Mouse (Mus musculus): ENCODE measurements around the gene Adgrl4. TPM values are rescaled to one million over a fixed set of nuclear protein-coding genes. Genes with fewer than 3 reads are reported as not detected.

The Adgrl4 gene
- polyA plus RNA-seq, 1 experiment from 2014 or later: 6.9 TPM

- Histone ChIP-seq H3K4me3 (replicated peaks) (no peak overlapping the region), H3K4me1 (replicated peaks) (0 out of 2 replicates have a peak, but pooled peaks cover 4% of the 10 kb centered on the region), H3K9ac (no peak overlapping the region), H3K27me3 (replicated peaks) (no peaks in the 10 kb centered on the region), H3K9me3 (no peaks in the 10 kb centered on the region), H3K27ac (no peak overlapping the region), H3K4me2 (replicated peaks) (no peak overlapping the region), H3K36me3 (no peaks in the 10 kb centered on the region)
- no peak for ATAC-seq
- WGBS: 42% methylated on average over 5 of the region's 5 CpGs
These were observed 677 bp downstream of the Adgrl4 start for GRCm38 (mm10) chr3:151438364-151438763.

DNA sequence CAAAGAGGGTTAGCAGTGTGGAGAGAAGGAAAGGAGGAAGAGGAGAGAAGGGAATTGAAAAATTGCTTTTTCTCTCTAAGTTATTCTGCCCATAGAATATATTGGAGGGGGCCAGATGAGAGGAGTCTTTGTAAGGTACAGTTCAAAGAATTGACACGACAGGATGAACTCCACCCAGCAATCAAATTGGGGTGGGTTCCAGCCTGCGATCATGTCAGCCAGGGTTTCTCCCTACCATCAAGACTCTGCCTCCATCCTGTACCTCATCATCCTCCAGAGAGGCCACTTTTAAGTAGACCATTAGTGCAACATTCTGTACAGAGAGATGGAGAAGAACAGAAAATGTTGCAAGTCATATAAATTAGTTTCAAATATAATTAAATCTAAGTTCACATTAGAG lies 2.3 kb downstream of the Adgrl4 start:
- Histone ChIP-seq H3K27me3 (replicated peaks) (no peaks in the 10 kb centered on the region), H3K36me3 (no peaks in the 10 kb centered on the region), H3K4me1 (replicated peaks) (0 out of 2 replicates have a peak, but pooled peaks cover 4% of the 10 kb centered on the region), H3K27ac (no peak overlapping the region), H3K4me2 (replicated peaks) (no peak overlapping the region), H3K4me3 (replicated peaks) (no peak overlapping the region), H3K9me3 (no peaks in the 10 kb centered on the region), H3K9ac (no peak overlapping the region)
- WGBS: 75% methylated on average over 2 of the region's 2 CpGs
- no peak for ATAC-seq

GRCm38 (mm10) chr3:151442026-151442425 lies 4.3 kb downstream of the Adgrl4 start:
- no peak for ATAC-seq
- Histone ChIP-seq H3K4me2 (replicated peaks) (no peak overlapping the region), H3K27ac (no peak overlapping the region), H3K9ac (no peak overlapping the region), H3K4me1 (replicated peaks) (0 out of 2 replicates have a peak, but pooled peaks cover 4% of the 10 kb centered on the region), H3K9me3 (no peaks in the 10 kb centered on the region), H3K27me3 (replicated peaks) (no peaks in the 10 kb centered on the region), H3K36me3 (no peaks in the 10 kb centered on the region), H3K4me3 (replicated peaks) (no peak overlapping the region)
- 63% methylated on average over 2 of the region's 2 CpGs for WGBS

- Histone ChIP-seq H3K27ac (no peak overlapping the region), H3K4me1 (replicated peaks) (no peaks in the 10 kb centered on the region), H3K4me2 (replicated peaks) (no peak overlapping the region), H3K9me3 (no peaks in the 10 kb centered on the region), H3K4me3 (replicated peaks) (no peak overlapping the region), H3K9ac (no peak overlapping the region), H3K27me3 (replicated peaks) (no peaks in the 10 kb centered on the region), H3K36me3 (no peaks in the 10 kb centered on the region)
- 73% methylated on average over 5 of the region's 5 CpGs for WGBS
- ATAC-seq: no peak
These were observed 5.8 kb downstream of the Adgrl4 start for GRCm38 (mm10) chr3:151443486-151443885.

DNA sequence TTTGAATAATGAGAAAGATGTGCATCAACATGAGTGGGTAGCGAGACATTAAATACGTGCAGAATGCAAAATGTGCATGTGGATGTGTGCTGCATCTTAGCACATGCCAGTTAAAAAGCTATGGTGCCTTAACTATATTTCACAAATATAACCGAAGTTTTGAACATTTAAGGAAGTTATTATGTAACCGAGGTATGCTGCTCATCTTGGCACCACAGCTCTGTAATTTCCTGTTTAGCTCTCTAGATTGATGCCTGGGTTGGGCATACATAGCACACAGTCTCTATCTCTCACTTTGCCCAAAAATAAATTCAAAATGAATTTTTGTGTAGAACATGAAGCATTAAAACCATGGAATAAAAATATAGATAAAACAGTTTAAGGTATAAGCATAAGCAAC lies 6.6 kb downstream of the Adgrl4 start:
- 77% methylated on average over 4 of the region's 4 CpGs for WGBS
- H3K4me3 ChIP-seq (replicated peaks): no peak overlapping the region
- no peak for ATAC-seq
- no peak overlapping the region for H3K9ac ChIP-seq
- H3K27me3 ChIP-seq (replicated peaks): no peaks in the 10 kb centered on the region
- H3K36me3 ChIP-seq: no peaks in the 10 kb centered on the region
- H3K4me1 ChIP-seq (replicated peaks): no peaks in the 10 kb centered on the region
- H3K4me2 ChIP-seq (replicated peaks): no peak overlapping the region
- no peaks in the 10 kb centered on the region for H3K9me3 ChIP-seq
- no peak overlapping the region for H3K27ac ChIP-seq

- no peaks in the 10 kb centered on the region for H3K27me3 ChIP-seq (replicated peaks)
- H3K9me3 ChIP-seq: no peaks in the 10 kb centered on the region
- H3K9ac ChIP-seq: no peak overlapping the region
- 40% methylated on average over 2 of the region's 2 CpGs for WGBS
- ATAC-seq: no peak
- no peak overlapping the region for H3K27ac ChIP-seq
- H3K4me3 ChIP-seq (replicated peaks): no peak overlapping the region
- no peaks in the 10 kb centered on the region for H3K4me1 ChIP-seq (replicated peaks)
- H3K36me3 ChIP-seq: no peaks in the 10 kb centered on the region
- no peak overlapping the region for H3K4me2 ChIP-seq (replicated peaks)
These were observed 8.2 kb downstream of the Adgrl4 start for GRCm38 (mm10) chr3:151445936-151446335.

DNA sequence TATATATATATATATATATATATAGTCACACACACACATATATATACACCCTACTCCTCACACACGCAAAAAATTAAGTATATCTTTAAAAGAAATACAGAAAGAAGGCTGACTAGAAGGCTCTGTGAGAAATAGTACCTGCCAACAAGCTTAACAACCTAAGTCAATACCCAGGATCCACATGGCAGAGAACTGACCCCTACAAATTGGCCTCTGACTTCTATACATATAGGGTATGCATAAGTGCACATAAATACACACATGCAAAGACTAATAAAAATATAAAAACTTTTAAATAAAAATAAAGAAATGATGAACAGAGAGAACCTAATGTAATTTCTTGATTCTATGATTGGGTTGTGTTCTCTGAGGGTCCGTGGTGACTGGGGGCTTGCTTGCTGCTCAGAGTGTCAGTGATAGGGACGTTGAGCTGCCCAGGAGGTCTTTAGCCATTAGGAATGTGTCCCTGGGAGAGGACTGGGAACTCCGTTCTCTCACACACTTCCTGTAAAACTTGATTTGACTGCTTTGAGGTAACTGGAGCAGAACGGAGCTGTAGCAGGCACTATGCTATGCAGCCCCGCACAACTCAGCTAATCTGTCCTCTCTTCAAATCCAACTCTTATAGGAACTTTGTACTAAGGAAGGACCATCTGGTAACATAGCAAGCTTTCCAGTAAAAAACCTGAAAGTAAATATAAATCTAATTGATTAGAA lies 17.5 kb downstream of the Adgrl4 start:
- no peak overlapping the region for H3K9ac ChIP-seq
- H3K4me2 ChIP-seq (replicated peaks): no peak overlapping the region
- 57% methylated on average over 6 of the region's 6 CpGs for WGBS
- no peaks in the 10 kb centered on the region for H3K4me1 ChIP-seq (replicated peaks)
- ATAC-seq: no peak
- H3K36me3 ChIP-seq: no peaks in the 10 kb centered on the region
- no peak overlapping the region for H3K4me3 ChIP-seq (replicated peaks)
- no peaks in the 10 kb centered on the region for H3K9me3 ChIP-seq
- no peaks in the 10 kb centered on the region for H3K27me3 ChIP-seq (replicated peaks)
- H3K27ac ChIP-seq: no peak overlapping the region

GRCm38 (mm10) chr3:151459430-151460190 lies 21.9 kb downstream of the Adgrl4 start:
- H3K4me1 ChIP-seq (replicated peaks): no peaks in the 10 kb centered on the region
- no peaks in the 10 kb centered on the region for H3K27me3 ChIP-seq (replicated peaks)
- no peak overlapping the region for H3K27ac ChIP-seq
- no peak overlapping the region for H3K4me2 ChIP-seq (replicated peaks)
- no peaks in the 10 kb centered on the region for H3K36me3 ChIP-seq
- H3K9ac ChIP-seq: no peak overlapping the region
- ATAC-seq: no peak
- H3K4me3 ChIP-seq (replicated peaks): no peak overlapping the region
- no peaks in the 10 kb centered on the region for H3K9me3 ChIP-seq
- 59% methylated on average over 3 of the region's 3 CpGs for WGBS

- no peaks in the 10 kb centered on the region for H3K36me3 ChIP-seq
- H3K9me3 ChIP-seq: no peaks in the 10 kb centered on the region
- WGBS: 67% methylated on average over 4 of the region's 4 CpGs
- no peaks in the 10 kb centered on the region for H3K27me3 ChIP-seq (replicated peaks)
- ATAC-seq: no peak
- no peak overlapping the region for H3K4me3 ChIP-seq (replicated peaks)
- no peak overlapping the region for H3K27ac ChIP-seq
- H3K9ac ChIP-seq: no peak overlapping the region
- H3K4me1 ChIP-seq (replicated peaks): no peaks in the 10 kb centered on the region
- no peak overlapping the region for H3K4me2 ChIP-seq (replicated peaks)
These were observed 27.5 kb downstream of the Adgrl4 start for GRCm38 (mm10) chr3:151465215-151465614.

DNA sequence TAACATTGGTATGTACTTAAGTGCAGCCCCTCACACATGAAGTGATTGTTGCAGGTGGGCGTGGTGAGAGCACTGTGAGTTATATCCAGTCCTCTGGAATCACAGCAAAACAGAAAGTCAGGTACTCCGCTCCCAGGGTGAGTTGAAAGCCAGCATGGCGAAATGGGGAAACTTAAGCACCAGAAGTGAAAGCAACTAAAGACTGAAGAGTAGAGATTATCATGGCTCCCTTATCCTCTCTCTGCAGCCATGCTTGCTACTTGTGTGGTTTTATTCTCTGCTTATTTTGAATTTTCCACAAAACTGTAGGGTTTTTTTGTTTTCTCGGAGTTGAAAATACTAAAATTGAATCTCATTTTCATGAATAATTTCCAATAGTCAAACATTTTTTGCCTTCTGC lies 51.2 kb downstream of the Adgrl4 start:
- H3K9ac ChIP-seq: no peak overlapping the region
- no peaks in the 10 kb centered on the region for H3K9me3 ChIP-seq
- H3K27ac ChIP-seq: no peak overlapping the region
- H3K27me3 ChIP-seq (replicated peaks): no peaks in the 10 kb centered on the region
- no peaks in the 10 kb centered on the region for H3K4me1 ChIP-seq (replicated peaks)
- H3K4me2 ChIP-seq (replicated peaks): no peak overlapping the region
- 91% methylated on average over 4 of the region's 4 CpGs for WGBS
- no peaks in the 10 kb centered on the region for H3K36me3 ChIP-seq
- ATAC-seq: no peak
- H3K4me3 ChIP-seq (replicated peaks): no peak overlapping the region

- Histone ChIP-seq H3K9ac (no peak overlapping the region), H3K36me3 (no peaks in the 10 kb centered on the region), H3K27ac (no peak overlapping the region), H3K27me3 (replicated peaks) (no peaks in the 10 kb centered on the region), H3K4me2 (replicated peaks) (no peak overlapping the region), H3K9me3 (no peaks in the 10 kb centered on the region), H3K4me1 (replicated peaks) (no peaks in the 10 kb centered on the region), H3K4me3 (replicated peaks) (no peak overlapping the region)
- ATAC-seq: no peak
- 92% methylated on average over 3 of the region's 3 CpGs for WGBS
These were observed 67.9 kb downstream of the Adgrl4 start for GRCm38 (mm10) chr3:151505606-151506005.

DNA sequence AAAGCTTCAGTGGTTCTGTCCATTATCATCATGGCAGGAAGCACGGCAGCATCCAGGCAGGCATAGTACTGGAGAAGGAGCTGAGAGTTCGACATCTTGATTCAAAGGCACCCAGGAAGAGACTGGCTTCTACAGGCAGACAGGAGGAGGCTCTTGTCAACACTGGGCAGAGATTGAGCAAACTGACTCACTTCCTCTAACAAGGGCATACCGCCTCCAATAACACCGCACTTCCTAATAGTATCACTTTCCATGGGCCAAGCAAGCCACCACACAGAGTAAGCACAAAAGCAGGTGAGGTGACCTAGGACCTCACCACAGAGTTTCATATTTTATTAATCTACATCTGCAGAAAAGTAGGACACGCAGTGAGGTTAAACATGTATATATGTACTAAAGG lies 73.5 kb downstream of the Adgrl4 start:
- WGBS: 89% methylated on average over 5 of the region's 5 CpGs
- H3K9ac ChIP-seq: no peak overlapping the region
- H3K27me3 ChIP-seq (replicated peaks): no peaks in the 10 kb centered on the region
- no peak for ATAC-seq
- no peak overlapping the region for H3K4me3 ChIP-seq (replicated peaks)
- no peaks in the 10 kb centered on the region for H3K36me3 ChIP-seq
- no peaks in the 10 kb centered on the region for H3K9me3 ChIP-seq
- H3K4me2 ChIP-seq (replicated peaks): no peak overlapping the region
- H3K27ac ChIP-seq: no peak overlapping the region
- no peaks in the 10 kb centered on the region for H3K4me1 ChIP-seq (replicated peaks)

DNA sequence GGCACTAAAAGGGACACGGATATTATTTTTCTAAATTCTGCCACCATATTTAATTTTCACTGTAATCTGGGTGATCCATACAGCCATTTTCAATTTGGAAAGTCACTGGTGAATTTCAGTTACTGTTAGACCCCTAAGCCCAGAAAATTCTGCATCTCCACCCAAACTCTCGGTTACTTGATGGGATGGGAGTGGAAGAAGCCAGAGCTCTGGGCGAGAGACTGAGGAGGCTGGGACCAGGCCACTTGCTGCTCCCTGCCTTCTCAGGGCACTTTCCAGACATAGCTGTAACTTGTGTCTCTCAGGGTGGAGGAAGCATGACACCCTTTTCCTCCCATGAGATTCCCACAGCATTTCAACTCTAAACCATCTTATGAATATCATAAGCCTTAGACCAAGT lies 109.5 kb downstream of the Adgrl4 start:
- Histone ChIP-seq H3K27ac (no peak overlapping the region), H3K9me3 (no peaks in the 10 kb centered on the region), H3K27me3 (replicated peaks) (no peaks in the 10 kb centered on the region), H3K4me3 (replicated peaks) (no peak overlapping the region), H3K9ac (no peak overlapping the region), H3K4me1 (replicated peaks) (no peaks in the 10 kb centered on the region), H3K36me3 (no peaks in the 10 kb centered on the region), H3K4me2 (replicated peaks) (no peak overlapping the region)
- ATAC-seq: no peak
- WGBS: 83% methylated on average over 3 of the region's 3 CpGs
